Mouse (Mus musculus): ENCODE results near the gene Lgals12. TPM values are rescaled to one million over a fixed set of nuclear protein-coding genes. Genes with fewer than 3 reads are reported as not detected.

The Lgals12 gene
- total RNA-seq (2021): 1 to 10 TPM in 1 of 2 experiments, under 1 TPM in 1; 0.90 to 1.2 TPM
- long read RNA-seq, experiment 1, partial matches to known transcripts: 0 of 1 reads
- long read RNA-seq, experiment 1, other reads (novel, unspliced or antisense): 1 of 1 reads
- long read RNA-seq, experiment 2: 0 reads

DNA sequence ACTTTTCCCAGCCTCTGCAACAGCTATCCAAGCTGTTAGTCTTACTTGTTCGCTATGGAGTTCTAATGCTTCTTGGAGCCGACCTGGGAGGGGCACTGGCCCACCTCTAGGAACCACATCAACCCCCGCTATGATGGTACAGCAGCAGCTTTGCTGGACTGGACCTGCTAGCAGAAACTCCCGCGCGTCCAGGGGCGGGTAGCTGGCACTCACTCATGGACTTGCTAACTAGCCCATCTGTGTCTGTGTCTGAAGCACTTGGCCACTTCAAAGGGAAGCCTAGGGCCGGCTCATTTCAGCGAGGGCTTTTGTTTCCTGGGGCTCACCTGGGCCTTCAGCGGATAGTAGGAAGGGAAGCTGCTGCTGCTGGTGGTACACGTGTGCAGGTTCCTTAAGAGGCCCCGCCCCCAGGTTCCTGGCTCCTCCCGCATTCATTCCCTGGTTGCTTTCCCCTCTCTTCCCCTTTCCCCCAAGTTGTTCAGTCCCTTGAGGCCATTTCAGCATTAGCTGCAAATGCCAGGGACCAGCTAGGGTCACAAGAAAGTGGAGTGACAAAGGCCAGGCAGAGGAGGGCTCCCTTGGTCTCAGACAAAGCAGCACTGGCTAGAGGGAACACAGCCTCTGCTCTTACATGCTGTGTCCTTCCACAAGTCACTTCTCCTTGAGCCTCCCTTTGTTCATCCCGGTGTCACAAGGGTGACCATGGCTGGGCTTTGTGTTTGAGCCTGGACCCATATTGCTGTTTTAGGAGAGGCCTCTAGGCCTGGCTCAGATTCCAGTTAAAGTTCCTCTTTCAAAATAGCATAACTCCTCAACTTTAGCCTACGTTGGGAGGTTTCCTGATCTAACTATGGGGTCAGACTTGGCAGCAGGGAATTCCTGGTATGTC lies at the start of gene Lgals12:
TSS of gene Lgals12 (minus strand) at position 393 of the 889 bp plus-strand sequence.
- no peak for DNase-seq

DNA sequence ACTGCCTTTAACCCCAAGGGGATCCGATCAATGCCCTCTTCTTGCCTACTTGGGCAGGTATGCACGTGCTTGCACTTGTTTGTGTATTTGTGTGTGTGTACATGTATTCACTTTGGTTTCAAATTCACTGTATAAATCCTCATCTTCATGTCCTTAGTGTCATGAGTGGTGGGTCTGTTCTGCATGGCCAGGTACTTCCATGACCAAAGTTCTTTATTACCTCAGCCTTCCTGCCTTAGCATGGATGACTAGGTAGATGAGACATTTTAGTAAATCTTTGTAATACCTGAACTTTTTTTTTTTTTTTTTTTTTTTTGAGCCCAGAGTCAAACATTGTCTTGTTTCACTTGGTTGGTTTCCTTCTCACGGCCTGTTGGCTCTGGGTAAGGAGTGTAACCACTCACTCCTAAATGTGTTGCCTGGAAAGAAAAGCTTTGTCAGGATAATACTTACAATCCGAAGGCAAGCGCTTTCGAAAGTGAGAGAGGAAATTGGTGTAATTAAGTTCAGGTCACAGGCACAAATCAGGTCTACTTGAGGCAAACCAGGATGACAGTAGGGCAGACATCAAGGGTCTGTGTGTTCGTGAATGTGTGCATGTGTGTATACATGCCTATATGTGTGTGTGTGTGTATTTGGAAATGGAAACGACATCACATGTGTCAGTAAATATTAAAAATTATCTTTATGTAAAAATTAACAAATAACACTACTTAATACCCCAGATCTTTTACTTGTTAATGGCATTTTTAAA lies 42.1 kb upstream of the Lgals12 start:
- no peak for DNase-seq

DNA sequence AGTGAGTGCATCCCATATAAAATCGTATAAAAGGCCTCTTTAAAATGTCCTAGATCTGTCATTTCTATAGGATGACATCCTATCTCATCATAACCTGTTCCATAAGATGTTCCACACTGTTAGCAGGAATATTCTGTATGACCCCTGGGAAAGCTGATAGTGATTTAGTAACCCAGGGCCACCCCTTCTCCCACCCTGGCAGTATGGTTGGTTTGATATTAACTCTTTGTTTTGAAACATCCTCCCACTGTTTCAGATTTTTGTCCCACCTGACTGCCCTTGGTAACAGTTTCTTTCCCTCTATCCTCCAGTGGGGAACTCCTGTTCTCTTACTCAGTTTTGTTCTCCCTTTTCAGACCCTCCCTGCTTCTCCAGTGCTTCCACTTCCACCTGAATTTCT lies 26.8 kb upstream of the Lgals12 start:
- no peak for DNase-seq

DNA sequence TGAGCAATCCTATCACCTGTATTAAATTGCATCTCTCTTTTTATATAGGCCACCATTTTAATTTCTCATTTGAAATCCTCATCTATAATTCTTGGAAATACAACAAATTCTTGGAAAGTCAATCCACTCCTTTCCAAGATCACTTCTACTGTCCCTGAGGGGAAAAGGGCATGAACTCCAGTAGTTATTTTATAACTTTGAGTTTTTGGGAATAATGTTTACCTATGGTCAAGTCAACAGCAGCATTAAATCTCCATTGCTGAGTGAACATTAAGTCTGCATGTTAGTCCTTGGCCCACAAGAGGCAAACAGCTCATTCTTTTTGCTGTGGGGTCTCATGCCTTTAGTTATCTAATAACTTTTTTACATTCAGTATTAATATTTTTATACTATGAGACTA lies 26.0 kb upstream of the Lgals12 start:
- DNase-seq: no peak

DNA sequence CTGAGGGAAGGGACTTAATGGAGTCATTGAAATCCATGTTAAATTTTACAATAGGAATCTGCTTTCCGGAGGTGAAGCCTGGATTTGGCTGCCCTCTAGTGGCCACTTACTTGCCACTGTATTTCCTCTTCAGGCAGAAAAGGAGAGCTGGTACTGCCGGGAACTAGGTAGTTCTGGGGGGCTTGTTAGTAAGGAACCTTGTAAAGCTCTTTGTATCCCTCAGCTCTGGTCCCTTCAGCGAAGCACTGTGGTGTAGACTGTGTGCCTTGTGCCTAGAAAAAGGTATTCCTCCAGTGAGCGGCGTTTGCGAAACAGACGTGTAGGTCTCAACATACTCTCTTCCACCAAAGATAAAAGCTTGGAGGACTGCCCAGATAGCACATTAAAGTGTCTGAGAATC lies 10.7 kb upstream of the Lgals12 start:
- peak; percentile 70 for DNase-seq

DNA sequence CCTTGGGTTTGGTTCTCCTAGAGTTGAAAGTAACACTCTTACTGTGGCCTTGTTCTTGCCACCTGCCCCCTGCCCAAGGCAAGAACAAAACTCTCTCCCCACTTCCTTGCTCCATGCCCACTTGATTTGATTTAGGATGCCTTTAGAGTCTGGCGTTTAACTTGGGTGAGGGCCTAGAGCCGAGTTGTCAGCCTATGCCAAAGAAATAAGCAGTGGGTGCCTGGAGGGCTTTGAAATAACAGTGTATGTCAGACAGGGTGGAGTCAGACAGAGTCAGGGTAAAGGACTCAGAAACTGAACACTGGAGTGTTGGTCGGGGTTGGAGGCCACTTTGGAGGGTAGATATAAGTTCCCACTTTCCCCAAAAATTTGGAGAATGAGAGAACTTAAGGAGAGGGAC lies 10.1 kb upstream of the Lgals12 start:
- no peak for DNase-seq

DNA sequence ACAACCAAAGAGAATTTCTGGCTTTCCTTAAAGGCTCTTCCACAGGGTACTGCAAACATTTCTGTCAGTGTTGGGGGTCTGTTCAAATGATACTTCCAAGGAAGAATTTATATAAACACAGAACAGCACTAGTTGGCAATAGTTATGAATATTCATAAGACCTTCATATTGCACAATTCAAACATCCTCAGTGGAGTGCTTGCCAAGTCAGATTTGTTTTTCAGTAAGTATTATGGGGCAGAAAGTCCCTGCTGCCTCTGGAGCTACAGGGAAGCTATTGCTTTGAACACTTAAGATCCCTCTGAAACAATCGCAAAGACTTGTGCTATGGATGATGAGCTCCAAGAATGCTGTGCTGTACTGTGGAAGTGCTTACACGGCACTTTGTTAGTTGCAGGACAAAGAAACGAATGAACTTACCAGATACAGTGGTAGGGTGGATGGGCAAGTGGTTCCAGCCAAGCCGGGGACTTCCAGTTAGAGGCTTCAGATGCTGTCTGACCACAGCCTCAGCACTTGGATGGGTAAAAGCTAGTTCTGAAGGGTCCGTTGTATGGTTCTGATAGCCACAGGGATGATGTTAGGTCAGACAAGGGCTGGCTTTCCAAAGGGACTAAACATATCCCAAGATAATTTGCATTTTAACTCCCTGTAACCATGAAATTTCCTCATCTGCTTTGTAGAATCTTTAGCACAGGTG lies 9.4 kb upstream of the Lgals12 start:
- DNase-seq: no peak

DNA sequence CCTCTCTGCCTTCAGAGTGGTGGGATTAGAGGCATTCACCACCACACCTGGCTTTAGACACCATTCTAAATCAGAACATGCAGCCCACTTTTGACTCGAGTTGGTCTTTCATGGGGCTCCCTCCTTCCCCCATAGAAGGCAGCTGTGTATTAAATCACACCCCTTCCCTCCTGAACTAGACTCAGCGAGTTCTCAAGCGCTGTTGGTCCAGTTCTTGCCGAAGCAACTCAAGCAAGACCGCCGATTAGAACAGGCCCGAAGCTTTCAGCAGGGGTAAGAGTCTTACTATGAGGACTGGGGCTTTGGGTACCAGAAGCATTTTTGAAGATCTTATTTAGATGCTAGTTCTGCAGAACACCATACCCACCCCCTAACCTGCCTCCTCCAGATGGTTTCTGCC lies 6.2 kb upstream of the Lgals12 start:
- no peak for DNase-seq

DNA sequence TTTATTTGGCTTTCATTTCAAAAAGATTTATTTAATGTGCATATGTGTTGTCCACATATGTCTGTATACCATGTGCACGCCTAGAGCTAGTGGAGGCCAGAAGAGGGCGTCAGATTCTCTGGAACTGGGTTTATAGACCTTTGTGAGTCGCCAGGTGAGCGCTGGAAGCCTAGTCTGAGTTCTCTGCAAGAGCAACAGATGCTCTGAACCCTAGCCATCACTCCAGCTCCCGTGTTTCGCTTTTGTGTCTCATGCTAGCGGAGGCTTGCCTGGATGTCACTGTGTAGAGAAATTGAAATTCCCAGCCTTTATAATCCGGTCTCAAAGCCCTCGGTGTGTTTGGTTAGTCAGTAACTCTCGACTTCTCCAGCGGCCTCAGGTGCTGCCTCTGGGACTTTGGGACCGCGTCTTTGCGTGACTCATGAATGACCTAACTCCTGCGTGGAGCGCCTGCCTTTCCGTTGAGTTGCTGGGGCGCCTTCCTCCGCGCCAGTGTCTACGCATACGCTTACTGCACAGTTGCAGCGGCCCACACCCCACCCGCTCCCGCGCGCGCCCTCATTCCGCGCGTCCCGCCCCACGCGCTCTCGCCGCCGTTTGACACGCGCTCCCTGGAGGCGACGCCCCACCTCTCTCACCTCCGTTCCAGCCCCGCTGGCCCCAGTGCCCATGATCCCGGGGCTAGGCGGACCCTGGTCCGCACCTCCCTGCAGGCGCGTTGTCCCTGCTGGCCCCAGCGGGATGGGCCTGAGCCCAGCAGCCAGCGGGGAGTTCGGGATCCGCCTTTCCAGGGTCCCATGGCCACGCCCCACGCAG lies 5.2 kb upstream of the Lgals12 start, which contains the start of gene Hrasls5:
TSS of gene Hrasls5 (plus strand) at position 600 of the 816 bp plus-strand sequence.
- peak; percentile 16 for DNase-seq

DNA sequence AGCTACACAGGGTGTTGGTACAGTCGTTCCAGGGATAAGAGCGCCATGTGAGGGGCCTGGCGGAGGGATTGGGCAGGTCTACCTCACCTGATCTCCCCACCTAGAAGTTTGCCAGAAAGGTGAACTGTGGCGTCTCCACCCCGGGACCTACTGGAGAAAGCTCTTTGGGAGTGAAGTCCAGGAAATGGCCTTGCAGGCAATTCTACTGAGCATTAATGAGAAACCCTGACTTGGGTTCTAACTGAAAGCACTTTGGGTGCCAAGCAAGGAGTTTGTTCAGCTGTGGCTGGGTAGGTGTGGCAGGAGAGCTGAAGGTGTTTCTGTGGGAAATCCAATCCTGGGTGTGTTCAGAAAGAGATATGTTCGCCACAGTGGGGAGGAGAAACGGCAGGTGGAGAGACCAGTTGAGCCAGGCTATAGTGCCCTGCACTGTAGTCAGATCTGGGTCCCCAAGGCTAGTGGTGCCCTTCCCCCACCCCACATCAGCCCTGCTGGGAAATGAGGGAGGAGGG lies 753 bp upstream of the Lgals12 start:
- no peak for DNase-seq

DNA sequence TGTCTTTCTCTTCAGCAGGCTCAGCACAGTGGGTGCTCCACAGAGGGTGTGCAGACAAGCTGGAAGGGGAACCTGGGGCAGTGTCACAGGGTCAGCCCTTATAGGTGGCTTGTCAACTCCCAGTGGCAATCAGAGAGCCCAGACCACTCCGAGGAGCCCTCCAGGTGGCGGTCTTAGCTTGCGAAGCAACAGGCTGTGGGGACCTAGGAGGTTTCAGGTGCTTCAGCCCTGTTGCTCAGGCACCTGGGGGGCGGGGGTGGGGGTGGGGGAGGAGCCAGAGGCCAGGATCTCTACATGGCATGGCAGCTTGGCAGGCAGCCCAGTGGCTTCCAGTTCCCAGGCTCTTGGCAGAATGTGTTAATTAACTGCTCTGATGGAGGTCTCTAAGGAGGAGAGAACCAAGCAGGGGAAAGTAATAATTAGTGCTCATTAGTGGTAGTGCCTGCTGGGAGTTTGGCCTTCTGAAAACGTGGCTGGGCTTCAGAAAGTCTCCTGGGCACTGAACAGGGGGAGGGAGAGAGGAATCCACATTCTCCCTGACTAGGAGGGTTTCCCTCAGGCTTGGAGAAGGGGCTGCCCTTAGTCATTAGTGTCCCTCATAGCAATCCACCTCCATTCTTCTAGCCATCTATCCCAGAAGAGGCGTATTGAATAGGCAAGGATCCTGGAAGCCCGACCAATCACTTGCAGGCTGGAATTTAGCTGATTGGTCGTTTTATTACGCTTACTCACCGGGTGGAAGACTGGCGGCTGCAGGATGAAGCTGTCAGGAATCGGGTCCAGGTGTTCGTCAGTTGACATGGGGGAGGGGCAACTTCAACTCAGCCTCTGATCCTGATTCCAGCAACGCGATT lies 836 bp downstream of the Lgals12 start:
- DNase-seq: no peak

DNA sequence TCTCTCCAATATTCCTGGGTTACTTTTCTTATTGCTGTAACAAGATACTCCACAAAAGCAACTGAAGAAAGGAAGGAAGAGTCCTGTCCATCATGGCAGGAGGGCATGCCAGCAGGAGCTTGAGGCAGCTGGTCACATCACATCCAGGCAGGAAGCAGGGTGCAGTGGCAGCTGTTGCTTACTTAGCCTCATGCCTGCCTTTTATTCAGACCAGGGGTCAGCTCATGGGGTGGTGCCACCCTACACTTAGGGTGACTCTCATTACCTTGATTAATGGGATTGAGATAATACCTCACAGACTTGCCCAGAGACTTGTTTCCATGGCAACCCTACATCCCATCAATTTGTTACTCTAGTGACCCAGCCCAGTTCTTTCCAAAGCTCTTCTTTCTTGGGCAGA lies 2.0 kb downstream of the Lgals12 start:
- DNase-seq: no peak

DNA sequence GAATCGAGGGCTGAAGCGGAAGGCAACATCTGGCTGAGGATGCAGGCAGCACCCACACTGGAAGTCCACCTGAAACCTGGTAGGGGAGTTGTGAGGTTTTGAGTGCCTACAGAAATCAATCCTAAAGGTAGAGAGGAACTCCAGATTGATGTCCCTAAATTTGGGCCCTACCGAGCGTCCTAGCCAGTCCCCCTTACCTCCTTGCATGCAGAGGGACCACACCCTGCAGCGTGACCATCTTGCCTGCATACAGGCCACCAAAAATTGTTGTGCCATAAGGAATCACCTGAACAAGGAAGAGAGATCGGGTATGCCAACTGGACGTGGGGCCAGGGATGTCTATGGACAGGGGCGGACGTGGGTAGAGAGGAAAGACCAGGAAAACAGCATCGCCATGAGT lies 2.9 kb downstream of the Lgals12 start:
- no peak for DNase-seq

DNA sequence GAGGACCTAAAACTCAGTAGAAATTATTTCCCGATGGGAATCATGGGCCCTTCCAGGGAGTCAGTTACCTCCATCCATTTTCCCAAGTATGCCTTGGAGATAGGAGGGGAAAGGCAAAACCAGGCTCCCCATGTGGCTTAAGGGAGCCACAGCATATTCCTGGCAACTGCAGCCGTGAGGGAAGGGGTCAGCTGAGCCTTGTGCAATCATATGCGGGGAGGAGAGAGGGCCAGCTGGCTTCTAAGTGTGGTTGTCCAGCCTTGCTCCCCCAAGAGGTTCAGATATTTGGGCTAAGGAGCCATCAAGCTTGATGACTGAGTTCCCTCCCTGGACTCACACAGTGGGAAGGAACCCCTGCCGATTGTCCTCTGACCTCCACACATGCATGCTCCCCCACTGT lies 5.4 kb downstream of the Lgals12 start:
- DNase-seq: no peak

DNA sequence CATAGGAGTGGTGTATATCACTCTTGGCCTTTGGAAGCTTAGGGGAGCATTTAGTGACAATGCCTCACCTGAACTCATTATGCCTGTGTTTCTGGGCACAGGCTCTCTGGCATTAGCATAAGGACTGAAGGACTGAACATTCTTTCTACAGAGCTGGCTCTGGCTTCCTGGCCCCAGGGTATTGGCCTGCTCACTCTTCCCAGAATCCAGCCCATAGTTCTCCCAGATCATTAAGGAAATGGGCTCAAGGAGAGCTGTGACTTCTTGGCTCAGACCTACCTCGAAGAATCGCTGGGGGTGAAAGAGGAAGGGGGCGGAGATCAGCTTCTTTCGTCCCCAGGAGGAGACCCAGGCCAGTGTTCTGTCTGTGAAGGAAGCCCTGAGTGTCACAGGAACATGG lies 8.5 kb downstream of the Lgals12 start:
- DNase-seq: no peak

DNA sequence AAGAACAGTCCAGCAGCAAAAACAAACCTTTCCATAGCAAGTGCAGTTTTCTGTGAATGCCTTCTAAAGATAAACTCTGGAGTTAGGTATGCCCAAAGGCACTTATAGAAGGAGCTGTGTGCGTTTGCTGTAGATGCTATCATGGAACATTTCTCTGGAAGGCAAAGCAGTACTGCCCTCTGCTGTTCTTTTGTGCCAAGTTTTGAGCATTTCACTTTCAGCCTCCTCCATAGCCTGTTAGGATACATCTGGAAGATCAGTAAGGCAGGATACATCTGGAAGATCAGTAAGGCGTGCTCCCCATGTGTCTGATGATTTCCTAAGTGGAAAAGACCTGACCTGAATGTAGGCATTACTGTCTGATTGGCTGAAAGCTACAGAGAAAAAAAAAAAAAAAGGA lies 11.5 kb downstream of the Lgals12 start:
- no peak for DNase-seq

DNA sequence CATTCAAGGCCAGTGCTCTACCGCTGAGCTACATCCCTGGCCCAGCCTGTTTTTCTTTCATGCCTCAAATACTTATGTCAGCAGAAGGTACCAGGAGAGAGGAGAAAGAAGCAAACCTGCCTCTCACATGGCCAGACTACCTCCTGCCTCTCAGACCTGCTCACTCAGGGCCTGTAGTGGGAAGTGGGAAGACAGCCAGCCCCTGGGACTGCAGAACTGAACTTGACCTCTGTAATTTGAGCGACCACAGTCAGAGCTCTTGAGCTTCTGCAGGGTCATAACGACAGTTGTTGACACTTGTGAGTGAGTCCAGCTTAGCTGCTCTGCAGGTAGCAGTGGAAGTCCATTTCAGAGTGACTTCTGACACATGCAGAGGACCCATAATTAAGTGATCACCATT lies 15.0 kb downstream of the Lgals12 start:
- peak; percentile 29 for DNase-seq

DNA sequence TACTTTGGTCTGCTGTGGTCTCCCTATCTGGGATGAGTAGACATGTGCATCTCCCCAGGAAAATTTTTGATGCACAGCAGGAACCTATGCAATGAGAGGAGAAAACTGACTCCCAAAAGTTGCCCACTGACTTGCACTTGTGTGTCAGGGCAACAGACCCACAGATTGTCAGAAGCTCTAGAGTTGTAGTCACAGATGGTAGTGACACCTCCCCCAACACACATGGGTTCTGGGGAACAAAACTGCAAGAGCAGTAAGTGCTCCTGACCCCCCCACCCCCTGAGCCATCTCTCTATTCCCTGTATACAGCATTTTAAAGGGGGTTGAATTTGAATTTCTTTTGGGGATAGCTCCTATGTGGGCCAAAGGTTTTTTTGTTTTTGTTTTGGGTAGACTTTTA lies 16.2 kb downstream of the Lgals12 start:
- DNase-seq: no peak

DNA sequence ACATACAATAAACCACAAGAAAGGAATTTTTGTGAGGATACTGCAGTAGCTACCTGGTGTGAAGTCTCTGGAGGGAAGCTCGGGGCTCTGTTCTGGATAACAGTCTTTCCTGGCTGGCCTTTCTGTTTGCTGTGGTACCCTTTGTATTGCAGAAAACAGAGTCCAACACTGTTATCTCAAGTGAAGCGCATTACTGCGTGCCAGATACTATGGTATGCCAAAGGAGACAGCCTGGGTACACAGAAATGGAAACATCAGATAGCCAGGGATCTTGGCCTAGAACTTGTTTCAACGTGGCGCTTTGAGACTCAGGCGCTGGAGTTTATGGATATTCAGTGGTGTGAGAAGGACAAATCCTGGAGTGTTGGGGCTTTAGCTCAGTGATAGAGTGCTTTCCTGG lies 21.2 kb downstream of the Lgals12 start:
- DNase-seq: no peak

DNA sequence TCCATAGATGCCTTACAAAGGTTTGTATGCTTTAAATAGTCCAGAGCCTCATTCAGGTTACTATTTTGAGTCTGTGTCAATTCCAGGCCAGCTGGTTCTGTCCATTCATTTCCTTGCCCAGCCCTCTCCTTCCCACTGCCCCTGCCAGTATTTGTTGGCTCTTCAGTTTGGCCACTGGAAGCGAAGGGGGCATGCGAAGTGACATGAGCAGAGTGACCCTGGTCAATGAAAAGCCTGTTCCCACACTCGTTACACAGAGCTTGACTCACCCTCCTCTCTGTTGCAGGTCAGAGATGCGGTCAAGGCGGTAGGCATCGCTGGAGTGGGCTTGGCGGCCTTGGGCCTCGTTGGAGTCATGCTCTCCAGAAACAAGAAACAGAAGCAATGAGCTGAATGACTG lies 21.7 kb downstream of the Lgals12 start:
- DNase-seq: no peak

DNA sequence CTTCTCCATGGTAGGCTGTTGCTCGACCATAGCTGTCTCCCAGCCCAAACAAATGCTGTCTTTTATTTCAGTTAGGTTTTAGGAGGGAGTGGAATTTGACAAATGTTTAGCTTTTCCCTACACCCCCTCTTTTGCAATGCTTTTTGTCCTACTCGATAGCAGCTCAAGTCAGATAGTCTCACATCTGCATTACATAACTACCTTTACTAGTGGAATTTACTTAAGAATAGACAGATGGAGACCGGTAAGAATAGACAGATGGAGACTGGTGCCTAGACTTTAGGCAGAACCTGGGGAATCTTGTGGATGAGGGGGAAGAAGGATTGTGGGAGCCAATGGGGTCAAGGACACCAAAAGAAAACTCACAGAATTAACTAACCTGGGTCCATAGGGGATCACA lies 23.4 kb downstream of the Lgals12 start:
- no peak for DNase-seq
